Mouse (Mus musculus) kidney, postnatal 25 days (tissue): ENCODE measurements around the gene Ptbp3.

Source experiments
- DNase-seq, 2 experiments: peaks; one replicate each; pipeline ENCODE4 v3.0.0; 2021; ENCODE audit warnings: mixed read lengths in 2 of 2

Ptbp3 gene

DNA sequence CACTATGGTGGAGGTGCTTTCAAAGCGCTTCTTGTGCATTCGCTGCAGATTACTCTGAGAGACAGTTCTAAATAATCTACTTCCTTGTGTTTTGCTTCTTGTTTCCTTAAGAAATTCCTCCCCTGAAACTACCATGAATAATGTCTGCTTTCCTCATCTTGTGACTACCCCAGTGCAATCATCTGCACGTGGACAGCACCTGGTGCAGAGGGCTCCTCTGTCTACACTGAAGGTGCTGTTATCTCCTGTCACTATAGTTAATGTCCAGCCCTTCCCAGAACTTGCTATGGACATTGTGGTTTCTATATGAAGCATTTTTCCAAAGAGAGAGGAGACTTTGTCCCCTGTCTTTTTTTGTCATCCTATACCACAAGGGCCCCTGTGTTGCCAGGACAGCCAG, 4.4 kb upstream of the Ptbp3 start:
- DNase-seq: no peak

DNA sequence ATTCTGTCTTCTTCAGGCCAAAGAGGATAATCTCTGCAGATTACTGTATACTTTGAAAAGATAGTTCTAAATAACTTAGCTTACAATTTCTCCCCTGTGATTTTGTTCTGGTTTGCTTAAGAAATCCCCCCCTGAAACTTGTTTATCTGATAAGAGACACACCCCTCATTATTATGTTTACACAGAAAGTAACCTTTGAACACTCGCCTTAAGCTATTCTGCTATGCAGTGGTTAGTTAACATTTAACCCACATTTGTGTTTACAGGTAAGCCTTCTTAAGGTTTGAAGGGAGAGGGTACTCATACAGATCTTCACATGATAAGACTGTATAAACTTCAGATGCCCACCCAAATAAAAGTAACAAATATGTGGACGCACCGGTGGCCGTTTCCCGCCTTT, 3.7 kb upstream of the Ptbp3 start:
- no peak for DNase-seq

DNA sequence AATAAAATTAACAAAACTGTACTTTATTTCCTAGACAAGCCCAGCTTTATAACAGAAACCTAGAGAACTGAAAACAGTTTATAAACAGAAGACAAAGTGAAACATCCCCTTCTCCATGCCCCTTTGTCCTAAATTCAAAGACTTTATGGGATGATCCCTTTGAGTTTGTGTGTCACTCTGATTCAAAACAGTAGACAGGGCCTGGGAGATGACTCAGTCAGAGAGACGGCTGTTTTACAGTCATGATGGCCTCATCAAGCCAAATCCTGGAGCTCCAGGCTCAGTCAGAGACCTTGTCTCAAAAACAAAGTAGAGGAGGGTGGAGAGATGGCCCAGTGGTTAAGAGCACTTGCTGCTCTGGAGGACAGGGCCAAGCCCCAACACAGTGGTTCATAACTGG, 2.7 kb upstream of the Ptbp3 start:
- no peak for DNase-seq

DNA sequence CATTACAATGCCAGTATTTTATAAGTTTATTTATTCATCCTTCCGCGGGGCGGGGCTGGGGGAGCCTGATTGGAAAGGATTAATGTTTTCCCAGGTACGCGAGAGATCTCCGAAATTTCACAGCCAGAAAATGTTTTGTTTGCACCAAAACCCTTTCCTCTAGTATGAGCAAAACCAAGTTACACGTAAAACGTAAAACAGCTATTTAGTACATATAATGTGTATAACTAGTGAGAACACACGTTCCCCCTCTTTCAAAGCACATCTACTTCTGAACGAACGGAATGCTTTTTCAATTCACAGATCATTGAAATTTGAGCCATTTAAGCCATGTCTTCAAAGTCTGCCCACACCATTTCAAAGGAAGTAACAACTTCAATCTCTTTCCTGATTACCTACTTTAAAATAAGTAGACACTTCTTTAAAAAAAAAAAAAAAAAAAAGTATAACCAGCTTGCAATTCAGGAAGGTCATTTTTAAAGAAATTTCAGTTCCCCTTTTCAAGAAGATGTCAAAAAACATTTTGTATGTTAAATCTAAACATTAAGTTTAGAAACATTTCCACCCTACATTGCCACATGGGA, 905 bp upstream of the Ptbp3 start:
- no peak for DNase-seq

DNA sequence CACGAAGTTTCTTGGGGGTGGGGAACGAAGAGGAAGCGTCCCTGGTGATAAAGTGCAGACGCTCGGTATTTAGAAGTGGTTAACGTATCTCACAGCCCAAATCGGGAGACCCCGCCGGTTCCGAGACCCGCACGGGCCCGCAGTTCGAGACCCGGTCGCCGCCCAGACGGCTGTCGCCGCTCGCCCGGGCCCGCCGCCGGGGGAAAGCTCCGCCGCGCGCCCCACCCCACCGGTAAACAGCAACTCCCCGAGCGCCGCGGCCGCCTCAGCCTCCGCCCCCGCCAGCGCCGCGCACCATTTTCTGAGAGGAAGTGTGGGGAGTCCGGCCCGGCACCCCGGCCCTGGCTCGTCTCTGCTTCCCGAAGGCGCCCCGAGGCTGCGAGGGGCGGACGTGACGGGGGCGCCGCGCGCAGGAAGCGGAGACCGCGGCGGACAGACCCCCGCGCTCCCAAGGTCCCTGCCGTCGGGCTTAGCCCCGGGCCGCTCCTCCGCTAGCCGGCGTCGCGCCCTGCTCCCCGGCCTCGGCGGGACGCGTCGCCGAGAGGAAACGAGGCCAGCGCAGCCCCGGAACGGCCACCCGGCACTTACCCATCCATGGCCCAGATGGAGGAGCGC, 497 bp downstream of the Ptbp3 start:
- peak; percentile 76 to 88 for DNase-seq

DNA sequence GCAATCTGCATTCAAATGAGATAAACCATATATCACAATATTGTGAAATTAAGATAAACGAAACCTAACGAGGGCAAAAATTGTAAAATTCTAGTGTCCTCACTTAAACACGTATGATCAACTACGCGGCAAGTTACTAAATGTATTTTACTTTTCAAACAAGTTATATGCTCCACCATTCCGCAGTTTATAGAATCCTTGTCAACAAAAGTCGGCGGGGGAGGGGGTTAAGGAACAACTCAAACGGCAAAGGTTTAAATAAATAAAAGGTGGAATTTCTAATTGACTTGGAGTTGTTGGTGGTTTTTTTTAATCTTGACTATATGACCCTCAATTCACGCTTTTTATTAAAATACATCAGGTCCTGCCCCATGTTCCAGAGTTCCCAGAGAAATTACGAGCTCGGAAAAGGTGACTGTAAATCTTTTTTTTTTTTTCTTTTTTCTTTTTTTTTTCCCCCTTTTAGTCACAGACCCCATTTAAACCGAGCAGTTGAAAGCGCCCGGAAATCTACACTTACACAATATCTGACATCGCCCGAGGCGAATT, 1.1 kb downstream of the Ptbp3 start:
- DNase-seq: no peak

DNA sequence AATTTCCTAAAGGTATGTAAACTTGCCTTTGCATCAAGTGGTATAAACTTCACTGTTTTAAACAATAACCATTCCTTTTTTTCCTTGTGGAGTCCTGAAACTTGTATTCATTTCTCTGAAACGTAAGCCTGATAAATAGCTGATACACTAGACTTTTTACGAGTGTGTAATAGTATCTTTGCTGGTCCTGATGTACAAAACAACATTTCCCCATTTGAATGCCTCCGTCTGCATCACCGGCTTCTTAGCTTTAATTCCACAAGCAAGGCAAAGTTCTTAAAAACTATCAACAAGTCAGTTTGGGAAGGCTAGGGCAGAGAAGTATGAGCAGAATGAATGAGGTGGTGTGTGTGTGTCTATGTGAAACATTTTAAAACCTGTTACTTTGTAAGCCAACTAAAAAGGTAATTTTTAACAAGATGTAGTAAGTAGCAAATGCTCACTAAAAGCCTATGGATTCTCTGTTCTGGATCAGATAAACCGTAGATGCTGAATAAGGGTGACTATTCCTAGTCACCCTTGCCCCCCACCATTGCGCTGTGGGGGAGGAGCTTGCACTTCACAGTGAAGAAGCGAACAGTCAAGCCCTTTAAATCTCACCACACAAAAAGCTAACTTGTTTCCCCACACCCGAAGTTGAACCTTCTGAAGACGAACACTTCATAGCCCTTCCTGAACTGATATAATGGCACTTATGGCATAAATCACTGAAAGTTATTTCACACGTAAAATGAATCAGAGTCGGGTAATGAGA, 1.9 kb downstream of the Ptbp3 start:
- peak; percentile 21 to 39 for DNase-seq

DNA sequence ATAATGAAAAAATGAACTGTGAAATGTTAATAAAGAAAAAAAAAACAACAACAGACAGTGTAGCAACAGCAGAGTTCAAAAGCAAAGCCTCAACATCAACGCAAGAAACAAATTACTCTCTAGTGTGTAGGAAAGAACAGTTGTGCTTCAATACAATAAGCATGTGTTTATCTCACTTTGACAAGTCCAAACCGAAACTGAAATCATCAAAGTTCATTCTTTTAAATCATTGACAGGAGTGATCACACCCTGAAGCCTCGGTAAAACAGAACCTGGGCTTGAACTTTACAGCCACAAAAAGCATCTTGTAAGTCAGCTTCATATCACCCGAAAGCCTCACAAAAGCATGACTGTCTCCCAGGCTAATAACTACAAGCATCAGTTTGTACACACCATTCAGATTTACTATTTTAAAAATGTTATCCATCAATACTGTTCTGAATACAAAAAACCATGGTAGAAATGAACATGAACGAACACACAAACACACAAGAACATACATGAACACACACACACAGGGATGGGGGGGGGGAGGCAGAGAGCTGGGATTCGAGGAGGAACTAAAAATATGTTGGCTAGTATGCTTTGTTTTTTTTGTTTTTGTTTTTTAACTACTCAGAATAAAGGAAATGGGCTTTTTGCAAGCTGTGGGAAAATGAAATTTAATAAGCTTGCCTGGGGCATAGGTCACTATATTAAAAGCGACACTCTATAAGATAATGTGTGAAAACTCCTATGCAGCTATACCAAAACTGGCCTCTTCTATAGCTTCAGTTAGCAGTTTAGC, 2.7 kb downstream of the Ptbp3 start:
- no peak for DNase-seq

DNA sequence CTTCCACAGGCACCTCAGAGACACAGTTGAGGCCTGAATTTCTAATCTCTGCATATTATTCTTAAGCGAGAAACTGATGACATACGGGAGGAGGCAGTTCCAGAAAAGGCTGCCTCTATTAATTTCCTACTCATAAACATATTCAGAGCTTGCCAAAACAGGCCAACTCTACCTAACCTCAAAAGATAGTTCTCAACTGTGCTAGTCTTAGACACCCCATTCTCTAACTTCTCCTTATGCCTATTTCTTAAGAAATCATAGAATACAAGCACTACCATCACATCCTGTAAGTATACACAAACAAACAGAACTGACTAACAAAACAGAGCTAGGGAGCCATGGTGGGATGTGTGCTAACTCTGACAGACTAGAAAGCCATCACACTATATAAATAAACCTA, 4.5 kb downstream of the Ptbp3 start:
- DNase-seq: no peak

DNA sequence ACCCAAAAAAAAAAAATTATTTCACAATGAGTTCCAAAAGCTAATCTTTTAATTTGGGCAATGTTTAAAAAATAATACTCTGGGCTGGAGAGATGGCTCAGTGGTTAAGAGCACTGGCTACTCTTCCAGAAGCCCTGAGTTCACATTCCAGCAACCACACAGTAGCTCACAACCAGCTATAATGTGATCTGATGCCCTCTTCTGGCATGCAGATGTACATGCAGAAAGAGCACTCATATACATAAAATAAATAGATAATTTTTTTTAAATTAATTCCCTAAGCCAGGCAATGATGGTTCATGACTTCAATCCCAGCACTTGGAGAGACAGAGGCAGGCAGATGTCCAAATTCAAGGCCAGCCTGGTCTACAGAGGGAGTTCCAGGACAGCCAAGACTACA, 6.2 kb downstream of the Ptbp3 start:
- DNase-seq: no peak

DNA sequence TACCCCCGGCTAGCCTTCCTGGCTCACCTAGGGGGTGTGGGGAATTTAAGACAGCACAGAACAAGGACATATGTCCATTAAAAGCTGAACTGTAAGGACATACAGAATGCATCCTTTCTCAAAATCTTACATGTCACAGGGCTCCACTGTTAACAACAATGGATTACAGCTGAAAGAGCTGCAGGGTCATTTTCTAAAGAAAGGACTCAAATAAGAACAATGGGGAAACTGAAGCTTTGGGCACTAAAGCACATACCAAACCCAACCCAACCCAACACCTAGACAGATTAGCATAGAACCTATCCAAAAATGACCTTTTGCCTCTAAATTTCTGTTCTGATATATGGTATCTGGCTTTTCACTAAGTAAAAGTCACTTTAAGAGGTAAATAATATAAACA, 12.9 kb downstream of the Ptbp3 start:
- DNase-seq: no peak

DNA sequence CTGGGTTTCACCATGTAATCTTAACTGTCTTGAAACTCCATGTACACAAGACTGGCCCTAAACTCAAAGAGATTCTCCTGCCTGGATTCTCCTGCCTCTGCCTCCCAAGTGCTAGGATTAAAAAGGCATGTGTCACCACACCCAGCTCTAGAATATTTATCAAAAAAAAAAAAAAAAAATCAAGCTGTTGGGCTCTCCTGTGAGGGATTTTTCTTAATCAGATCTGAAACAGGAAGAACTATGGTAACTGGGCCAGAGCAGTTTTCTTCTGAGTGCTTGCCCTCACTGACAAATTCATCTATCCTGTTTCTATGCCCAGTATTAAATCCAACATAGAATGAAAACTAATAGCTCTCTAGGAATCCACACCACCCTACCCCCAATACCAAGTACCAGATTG, 13.5 kb downstream of the Ptbp3 start:
- no peak for DNase-seq

DNA sequence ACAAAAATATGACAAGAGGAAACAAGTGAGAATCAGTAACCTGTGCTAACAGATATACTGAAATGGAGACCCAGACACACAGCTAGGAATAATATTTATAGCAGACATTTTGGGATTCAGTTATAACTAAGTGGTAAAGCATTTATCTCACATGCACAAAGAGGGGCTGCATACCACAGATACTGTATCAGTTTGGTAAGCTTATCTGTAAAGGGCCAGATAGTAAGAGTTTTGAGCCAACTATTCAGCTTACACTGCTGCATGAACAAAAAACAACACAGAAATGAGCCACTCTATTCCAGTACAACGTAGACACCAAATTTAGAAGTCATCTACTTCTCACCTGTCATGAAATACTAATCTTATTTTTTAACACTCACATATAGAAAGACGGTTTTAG, 15.9 kb downstream of the Ptbp3 start:
- DNase-seq: no peak

DNA sequence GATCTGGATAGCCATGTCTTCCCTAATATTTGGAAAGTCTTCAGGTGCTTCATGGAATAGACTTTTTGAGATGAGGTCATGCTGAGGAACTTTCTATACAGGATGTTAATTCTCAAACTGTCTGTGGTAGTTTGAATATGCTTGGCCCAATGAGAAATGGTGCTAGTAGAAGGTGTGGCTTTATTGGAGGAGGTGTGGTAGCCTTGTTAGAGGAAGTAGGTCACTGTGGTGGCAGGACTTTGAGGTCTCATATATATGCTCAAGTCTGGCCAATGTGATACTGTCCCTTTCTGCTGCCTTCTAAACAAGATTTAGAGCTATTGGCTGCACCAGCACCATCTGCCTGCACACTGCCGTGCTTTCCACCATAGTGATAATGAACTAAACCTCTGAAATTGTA, 18.0 kb downstream of the Ptbp3 start:
- no peak for DNase-seq

DNA sequence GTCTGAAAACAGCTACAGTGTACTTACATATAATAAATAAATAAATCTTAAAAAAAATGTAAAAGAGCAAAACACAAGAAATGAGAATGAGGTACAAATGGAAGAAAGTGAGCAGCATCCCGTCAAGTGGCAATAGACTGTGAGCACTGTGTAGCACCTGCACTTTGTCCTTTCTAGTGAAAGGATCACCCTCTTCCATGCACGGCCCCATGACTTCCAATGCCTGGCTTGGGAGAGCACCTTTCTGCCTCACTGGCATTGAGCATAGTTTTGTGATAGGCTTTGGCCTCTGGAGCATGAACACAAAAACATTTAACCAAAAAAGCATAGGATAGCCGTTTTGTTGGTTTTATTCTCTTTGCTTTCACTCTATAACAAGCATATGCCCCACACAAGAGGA, 21.7 kb downstream of the Ptbp3 start:
- DNase-seq: peak in 1 of 2 experiments; percentile 17

DNA sequence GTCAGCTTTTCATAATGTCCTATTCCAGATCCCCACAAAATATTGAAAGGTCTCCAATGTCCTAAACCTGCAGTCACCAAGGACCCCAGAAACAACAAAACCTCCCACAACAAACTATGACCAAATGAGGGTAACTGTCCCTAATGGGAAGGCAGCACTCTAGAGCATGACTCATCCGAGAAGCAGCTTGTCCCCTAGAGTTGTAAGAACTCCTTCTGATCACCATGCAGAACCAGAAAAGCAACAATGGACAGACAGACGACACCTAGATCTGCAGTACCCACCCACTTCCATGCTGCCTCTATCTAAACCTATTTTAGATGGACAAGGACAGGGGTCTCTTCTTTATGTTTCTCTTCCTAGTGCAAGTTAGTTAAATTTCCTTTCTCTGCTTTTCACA, 22.4 kb downstream of the Ptbp3 start:
- no peak for DNase-seq

DNA sequence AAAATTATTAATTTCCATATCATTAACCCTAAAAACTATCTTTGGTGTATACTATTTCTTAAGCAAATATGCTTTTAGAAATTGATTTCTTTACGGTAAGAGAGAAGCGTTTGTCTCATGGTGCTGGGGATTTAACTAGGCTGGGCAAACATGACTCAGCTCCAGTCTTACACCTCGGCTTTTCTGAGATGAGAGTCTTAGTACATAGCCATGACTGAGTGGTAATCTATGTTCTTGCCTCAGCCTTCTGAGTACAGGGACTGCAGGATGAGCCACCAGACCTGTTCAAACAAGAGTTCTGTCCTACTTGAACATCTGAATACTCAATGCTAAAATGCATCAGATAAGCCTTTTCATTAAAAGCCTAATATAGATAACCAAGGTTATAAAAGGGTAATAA, 24.3 kb downstream of the Ptbp3 start:
- no peak for DNase-seq

DNA sequence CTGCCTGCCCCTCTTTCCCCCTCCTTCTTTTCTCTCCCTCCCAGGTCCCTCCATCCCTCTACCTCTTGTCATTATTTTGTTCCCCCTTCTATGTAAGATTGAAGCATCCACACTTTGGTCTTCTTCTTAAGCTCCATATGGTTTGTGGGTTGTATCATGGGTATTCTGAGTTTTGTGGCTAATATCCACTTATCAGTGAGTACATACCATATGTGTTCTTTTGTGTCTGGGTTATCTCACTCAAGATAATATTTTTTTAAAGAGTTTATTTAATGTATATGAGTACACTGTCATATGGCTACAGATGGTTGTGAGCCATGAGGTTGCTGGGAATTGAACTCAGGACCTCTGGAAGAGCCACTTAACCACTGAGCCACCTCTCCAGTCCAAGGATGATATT, 38.8 kb downstream of the Ptbp3 start:
- DNase-seq: no peak

DNA sequence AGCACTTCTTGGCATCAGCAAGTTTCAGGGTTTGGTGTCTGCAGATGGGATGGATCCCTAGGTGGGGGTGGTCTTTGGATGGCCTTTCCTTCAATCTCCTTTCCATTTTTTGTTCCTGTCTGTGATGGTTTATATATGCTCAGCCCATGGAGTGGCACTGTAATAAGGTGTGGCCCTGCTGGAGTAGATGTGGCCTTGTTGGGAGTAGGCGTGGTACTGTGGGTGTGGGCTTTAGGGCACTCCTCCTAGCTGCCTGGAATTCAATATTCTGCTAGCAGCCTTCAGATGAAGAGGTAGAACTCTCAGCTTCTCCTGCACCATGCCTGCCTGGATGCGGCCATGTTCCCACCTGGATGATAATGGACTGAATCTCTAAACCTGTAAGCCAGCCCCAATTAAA, 39.6 kb downstream of the Ptbp3 start:
- no peak for DNase-seq

DNA sequence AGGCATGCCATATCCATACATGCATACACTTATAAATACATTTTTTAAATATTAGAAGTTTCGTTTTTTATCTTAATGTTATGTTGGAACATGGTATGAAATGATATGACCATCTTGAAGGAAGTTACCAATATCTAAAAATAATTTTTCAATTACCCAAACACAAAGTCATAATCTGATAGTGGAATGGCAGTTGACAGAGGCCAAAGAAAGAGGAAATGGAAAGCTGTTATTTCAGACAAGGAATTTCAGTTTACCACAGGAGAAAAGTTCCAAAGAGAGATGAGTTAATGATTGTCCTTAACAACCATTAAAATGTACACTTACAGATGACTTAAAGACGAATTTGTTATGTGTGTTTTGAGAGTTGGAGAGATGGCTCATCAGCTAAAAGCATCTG, 41.4 kb downstream of the Ptbp3 start:
- DNase-seq: no peak

DNA sequence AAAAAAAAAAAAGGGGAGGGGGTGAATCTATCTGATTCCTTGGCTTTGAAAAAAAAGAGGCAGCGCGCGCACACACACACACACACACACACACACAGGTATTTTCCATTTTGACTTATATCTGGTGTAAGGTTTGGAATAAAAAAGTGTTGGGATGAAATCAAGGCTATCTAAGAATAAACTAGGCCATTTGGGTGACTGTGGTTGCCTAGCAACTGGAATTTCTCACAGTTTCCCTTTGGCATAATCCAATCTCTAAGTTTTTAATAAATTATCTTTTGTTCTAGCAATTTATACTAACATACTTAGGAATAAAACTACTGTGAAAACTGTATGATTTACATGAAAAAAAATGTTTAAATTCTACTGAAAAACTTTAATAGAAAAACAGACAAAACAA, 42.5 kb downstream of the Ptbp3 start:
- DNase-seq: no peak

DNA sequence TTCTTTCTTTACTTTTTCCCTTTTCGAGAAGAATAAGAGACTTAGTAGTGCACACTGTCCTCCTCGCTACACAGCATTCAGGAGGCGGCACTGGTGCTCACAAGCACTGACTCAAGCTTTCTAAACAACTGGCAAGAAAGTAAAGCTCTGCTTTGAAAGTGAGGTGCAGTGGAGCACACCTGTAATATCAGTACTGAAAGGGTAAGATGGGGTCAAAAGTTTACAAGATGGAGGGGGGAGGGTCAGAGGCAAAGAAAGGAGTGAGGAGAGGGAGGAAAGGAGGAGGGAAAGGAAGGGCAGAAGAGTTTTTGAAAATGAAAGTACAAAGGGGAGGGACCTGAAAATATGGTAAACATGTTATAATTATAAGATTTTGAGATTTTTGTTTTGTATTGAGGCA, 43.7 kb downstream of the Ptbp3 start:
- DNase-seq: no peak

DNA sequence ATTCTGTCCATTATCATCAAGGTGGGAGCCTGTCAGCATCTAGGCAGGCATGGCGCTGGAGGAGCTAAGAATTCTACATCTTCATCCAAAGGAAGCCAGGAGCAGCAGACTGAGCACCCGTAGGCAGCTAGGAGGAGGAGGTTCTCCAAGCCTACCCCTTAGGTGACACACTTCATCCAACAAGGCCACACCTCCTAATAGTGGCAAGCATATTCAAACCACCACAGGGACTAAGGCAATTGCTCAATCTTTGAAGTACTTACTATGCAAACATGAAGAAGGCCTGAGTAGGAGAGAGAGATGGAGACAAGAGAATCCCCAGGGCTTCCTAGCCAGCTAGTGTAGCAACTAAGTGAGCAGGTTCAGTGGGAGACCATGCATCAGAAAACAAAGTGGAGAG, 58.1 kb downstream of the Ptbp3 start:
- DNase-seq: no peak

DNA sequence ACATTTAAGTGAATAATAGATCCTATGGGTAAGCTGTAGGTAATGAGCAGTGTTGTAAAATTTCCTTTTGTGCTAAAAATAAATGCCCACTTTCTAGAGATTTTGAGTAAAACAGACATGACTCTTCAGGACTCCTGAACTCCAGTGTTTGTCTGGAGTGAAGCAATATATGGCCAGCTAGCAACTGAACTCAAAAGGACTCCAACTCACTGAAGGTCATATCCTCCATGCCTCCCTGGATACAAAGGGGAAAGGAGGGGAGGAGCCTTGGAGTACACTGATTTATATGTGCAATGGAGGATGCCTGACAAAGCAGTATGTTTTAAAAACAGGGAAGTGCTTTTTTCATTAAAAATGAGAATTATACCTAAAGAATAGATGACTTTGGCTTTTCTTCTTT, 77.9 kb downstream of the Ptbp3 start:
- DNase-seq: no peak
